In the genomic region with DNA sequence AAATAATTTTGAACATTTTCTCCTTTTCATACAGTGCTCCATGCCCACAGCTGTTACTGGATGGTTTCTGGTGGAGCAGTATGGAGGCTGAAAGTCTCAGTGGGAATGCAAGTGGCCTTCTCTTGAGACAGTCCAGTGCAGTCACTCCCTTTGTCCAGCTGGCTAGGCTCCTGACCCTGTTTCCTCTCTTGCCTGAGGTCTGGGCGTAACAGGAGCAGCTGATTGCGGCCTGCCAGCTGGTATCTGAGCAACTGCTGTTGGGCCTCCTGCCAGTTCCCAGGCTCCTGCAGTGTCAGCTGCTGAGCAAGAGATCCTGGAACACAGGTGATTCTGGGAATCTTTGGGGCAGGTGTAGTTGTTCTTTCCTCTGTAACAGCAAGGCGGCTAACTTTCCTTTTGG, we compare ENCODE assay signal across 8 mouse cellular contexts.
A peak's percentile ranks its signal among the peaks of the same experiment; 100 is the strongest.
DNase-seq lines count a peak whose midpoint lies in the region; ATAC-seq lines count a peak whose summit lies in the region.

No protein-coding gene starts in this region.

- no peak overlapping the region for H3K4me3 ChIP-seq in embryonic facial prominence, embryonic 14.5 days (ENCODE audit: low read depth, low read length)
- no peak overlapping the region for H3K4me3 ChIP-seq in hindbrain, embryonic 13.5 days

- H3K27ac ChIP-seq in embryonic facial prominence, embryonic 14.5 days (replicated peaks; ENCODE audit: low read depth, low read length) = no peak overlapping the region
- no peak overlapping the region for H3K27ac ChIP-seq in hindbrain, embryonic 13.5 days

- peak; percentile 3 to 8 for DNase-seq in left cerebral cortex, postnatal 14 days (ENCODE audit: low spot score in 2 of 2)
- DNase-seq in left cerebral cortex, adult 8-10 months (ENCODE audit: low spot score in 2 of 2) = no peak
- DNase-seq in adrenal gland, postnatal 14 days = peak; percentile 52
- DNase-seq in embryonic facial prominence, embryonic 14.5 days (ENCODE audit: low spot score) = peak; percentile 56
- peak; percentile 60 for DNase-seq in retina, embryonic 14.5 days (ENCODE audit: low spot score)
- DNase-seq in thymus, postnatal 0 days (ENCODE audit: low spot score) = no peak
- DNase-seq in urinary bladder, postnatal 4 days (ENCODE audit: low spot score in 2 of 2) = no peak

- H3K9ac ChIP-seq in embryonic facial prominence, embryonic 14.5 days (ENCODE audit: low read depth, low read length) = no peak overlapping the region
- no peak overlapping the region for H3K9ac ChIP-seq in hindbrain, embryonic 13.5 days

- no peaks in the 10 kb centered on the region for H3K4me1 ChIP-seq in embryonic facial prominence, embryonic 14.5 days (ENCODE audit: control insufficient read depth, insufficient read depth, low read length)
- H3K4me1 ChIP-seq in hindbrain, embryonic 13.5 days (replicated peaks) = peaks cover 5% of the 10 kb centered on the region; the same call in 1 of the 2 replicates

- no peak overlapping the region for H3K4me2 ChIP-seq in embryonic facial prominence, embryonic 14.5 days (ENCODE audit: low read depth, low read length)
- no peak overlapping the region for H3K4me2 ChIP-seq in hindbrain, embryonic 13.5 days

- no peaks in the 10 kb centered on the region for H3K36me3 ChIP-seq in embryonic facial prominence, embryonic 14.5 days (ENCODE audit: control insufficient read depth, insufficient read depth, low read length)
- no peaks in the 10 kb centered on the region for H3K36me3 ChIP-seq in hindbrain, embryonic 13.5 days

- peak; percentile 65 for ATAC-seq in embryonic facial prominence, embryonic 14.5 days (ENCODE audit: low read depth)
- ATAC-seq in hindbrain, embryonic 13.5 days (ENCODE audit: low FRiP score) = peak; percentile 68

- 53% methylated on average over 3 of the region's 3 CpGs for WGBS in embryonic facial prominence, embryonic 14.5 days
- WGBS in hindbrain, embryonic 13.5 days = 43% methylated on average over 3 of the region's 3 CpGs

- H3K27me3 ChIP-seq in embryonic facial prominence, embryonic 14.5 days (replicated peaks; ENCODE audit: control insufficient read depth, insufficient read depth, low read length) = no peaks in the 10 kb centered on the region
- H3K27me3 ChIP-seq in hindbrain, embryonic 13.5 days = no peaks in the 10 kb centered on the region

- intact Hi-C loops in left cerebral cortex, postnatal 14 days (cut with DNase I) = no loop called here

- no peaks in the 10 kb centered on the region for H3K9me3 ChIP-seq in embryonic facial prominence, embryonic 14.5 days (ENCODE audit: control insufficient read depth, low read length)
- no peaks in the 10 kb centered on the region for H3K9me3 ChIP-seq in hindbrain, embryonic 13.5 days

Comparison
In these comparisons a context has a peak if more than half of its experiments do, and no peak if none do; other contexts are left out.
1. DNase-seq: peak in left cerebral cortex, postnatal 14 days (2 of 2), adrenal gland, postnatal 14 days (single experiment), embryonic facial prominence, embryonic 14.5 days (single experiment) and retina, embryonic 14.5 days (single experiment); none in left cerebral cortex, adult 8-10 months (0 of 2), thymus, postnatal 0 days (single experiment) and urinary bladder, postnatal 4 days (0 of 2).